Mouse (Mus musculus) embryonic facial prominence, embryonic 11.5 days (tissue): Measurements from ENCODE around the gene Tmem38a. TPM values are rescaled to one million over a fixed set of nuclear protein-coding genes. Genes with fewer than 3 reads are reported as not detected.
A peak's percentile ranks its signal among the peaks of the same experiment; 100 is the strongest.

Experiments
- ATAC-seq: fragments of 200-750 bp; cut with Nextera tagmentation; replicated peaks from 2 replicates; pipeline ENCODE4 v1.8.0; 2017; ENCODE audit warnings: low read depth; ENCODE audit not compliant: insufficient number of reproducible peaks, low FRiP score, low TSS enrichment
- DNase-seq: peaks from one replicate; pipeline ENCODE4 v3.0.0-alpha.2; 2015; ENCODE audit warnings: low spot score
- H3K27ac ChIP-seq: fragments of 300-500 bp; sonication (generic); replicated peaks from 2 replicates; pipeline ENCODE4 v1.5.1; 2014; ENCODE audit warnings: mild to moderate bottlenecking, low read depth, low read length, control low read depth
- H3K27me3 ChIP-seq: fragments of 300-500 bp; sonication (generic); 2 replicates; pipeline ENCODE4 v1.6.1; 2014; ENCODE audit warnings: mild to moderate bottlenecking, low read length, moderate library complexity, mixed read lengths; ENCODE audit not compliant: control insufficient read depth, insufficient read depth
- H3K36me3 ChIP-seq: fragments of 300-500 bp; sonication (generic); replicated peaks from 2 replicates; pipeline ENCODE4 v1.6.1; 2014; ENCODE audit warnings: low read depth, mild to moderate bottlenecking, low read length, moderate library complexity, mixed read lengths; ENCODE audit not compliant: control insufficient read depth, insufficient read depth
- H3K4me1 ChIP-seq: fragments of 300-500 bp; sonication (generic); 2 replicates; pipeline ENCODE4 v1.6.1; 2014; ENCODE audit warnings: low read length, mixed read lengths; ENCODE audit not compliant: control insufficient read depth, insufficient read depth
- H3K4me2 ChIP-seq: fragments of 300-500 bp; sonication (generic); 2 replicates; pipeline ENCODE4 v1.6.1; 2014; ENCODE audit warnings: low read depth, mild to moderate bottlenecking, control low read depth, low read length, moderate library complexity
- H3K4me3 ChIP-seq: fragments of 300-500 bp; sonication (generic); 2 replicates; pipeline ENCODE4 v1.5.1; 2014; ENCODE audit warnings: low read depth, low read length, control low read depth
- H3K9ac ChIP-seq: fragments of 300-500 bp; sonication (generic); replicated peaks from 2 replicates; pipeline ENCODE4 v1.6.1; 2014; ENCODE audit warnings: mild to moderate bottlenecking, control low read depth, low read length
- H3K9me3 ChIP-seq: fragments of 300-500 bp; sonication (generic); replicated peaks from 2 replicates; pipeline ENCODE4 v1.6.1; 2016; ENCODE audit warnings: mild to moderate bottlenecking, low read length, inconsistent platforms, mixed read lengths; ENCODE audit not compliant: control insufficient read depth
- WGBS: fragments of 180-500 bp; shearing (Covaris S2); extraction: QIAGEN DNeasy Blood & Tissue Kit; methylation state at CpG from one replicate; pipeline ENCODE4 v1.1.7; 2014; 5-methylcytosine and 5-hydroxymethylcytosine counted together
- microRNA-seq: library from miRNA; unstranded; fragments of <30 nt; microRNA quantifications from one replicate; pipeline ENCODE4, GENCODE M21; 2016; ENCODE audit warnings: borderline number of aligned reads
- polyA plus RNA-seq: library from polyadenylated mRNA; unstranded; fragments of >200 nt; fragmentation: Nextera tagmentation; extraction: Ambion mirVana; gene quantifications from 2 replicates; pipeline ENCODE4 v1.2.1, GENCODE M21; 2014

Gene Tmem38a
- polyA plus RNA-seq, 1 experiment from 2014 or later: 10.9 TPM

- Histone ChIP-seq H3K36me3 (no peaks in the 10 kb centered on the region), H3K27ac (no peak overlapping the region), H3K4me2 (no peak overlapping the region), H3K4me3 (no peak overlapping the region), H3K9ac (no peak overlapping the region), H3K9me3 (no peaks in the 10 kb centered on the region), H3K4me1 (no peaks in the 10 kb centered on the region), H3K27me3 (no peaks in the 10 kb centered on the region)
- DNase-seq (no peak), ATAC-seq (no peak)
- 73% methylated on average over 7 of the region's 7 CpGs for WGBS
These were observed 17.4 kb downstream of the Tmem38a start for GRCm38 (mm10) chr8:72589286-72589685.

- DNase-seq (peak; percentile 10), ATAC-seq (no peak)
- H3K36me3 ChIP-seq: no peaks in the 10 kb centered on the region
- H3K4me2 ChIP-seq: no peak overlapping the region
- no peaks in the 10 kb centered on the region for H3K4me1 ChIP-seq
- H3K27ac ChIP-seq: no peak overlapping the region
- H3K9ac ChIP-seq: no peak overlapping the region
- H3K9me3 ChIP-seq: no peaks in the 10 kb centered on the region
- H3K27me3 ChIP-seq: no peaks in the 10 kb centered on the region
- 65% methylated on average over 2 of the region's 2 CpGs for WGBS
- no peak overlapping the region for H3K4me3 ChIP-seq
These were observed 18.3 kb downstream of the Tmem38a start for GRCm38 (mm10) chr8:72590198-72590597.

Small RNAs within 50 kb of the gene (microRNA-seq; reads per million reads assigned to microRNA genes)
- gene Gm28019: not detected

Other genes starting within 250 kb of the Tmem38a start
- 68.8 and 71.6 TPM in 2 replicates for gene Eps15l1, start 150.6 kb upstream of the Tmem38a start, polyA plus RNA-seq
- 1.2 and 1.6 TPM in 2 replicates for gene Calr3, start 128.2 kb upstream of the Tmem38a start, polyA plus RNA-seq
- 12.2 and 12.3 TPM in 2 replicates for gene 1700030K09Rik, start 128.2 kb upstream of the Tmem38a start, polyA plus RNA-seq
- gene Cherp, start 96.8 kb upstream of the Tmem38a start, polyA plus RNA-seq: 55.7 and 63.4 TPM in 2 replicates
- 13.2 and 13.3 TPM in 2 replicates for gene Slc35e1, start 79.4 kb upstream of the Tmem38a start, polyA plus RNA-seq
- 12.1 and 14.1 TPM in 2 replicates for gene Med26, start 23.8 kb upstream of the Tmem38a start, polyA plus RNA-seq
- gene Smim7, start 967 bp upstream of the Tmem38a start, polyA plus RNA-seq: 115 and 117 TPM in 2 replicates
- gene Nwd1, start 74.7 kb downstream of the Tmem38a start, polyA plus RNA-seq: not detected in 2 replicates
- gene Sin3b, start 151.2 kb downstream of the Tmem38a start, polyA plus RNA-seq: 158 and 171 TPM in 2 replicates
- gene F2rl3, start 189.8 kb downstream of the Tmem38a start, polyA plus RNA-seq: 1.1 and 2.0 TPM in 2 replicates